41 mouse cellular contexts compared by ENCODE assay signal in the genomic region with DNA sequence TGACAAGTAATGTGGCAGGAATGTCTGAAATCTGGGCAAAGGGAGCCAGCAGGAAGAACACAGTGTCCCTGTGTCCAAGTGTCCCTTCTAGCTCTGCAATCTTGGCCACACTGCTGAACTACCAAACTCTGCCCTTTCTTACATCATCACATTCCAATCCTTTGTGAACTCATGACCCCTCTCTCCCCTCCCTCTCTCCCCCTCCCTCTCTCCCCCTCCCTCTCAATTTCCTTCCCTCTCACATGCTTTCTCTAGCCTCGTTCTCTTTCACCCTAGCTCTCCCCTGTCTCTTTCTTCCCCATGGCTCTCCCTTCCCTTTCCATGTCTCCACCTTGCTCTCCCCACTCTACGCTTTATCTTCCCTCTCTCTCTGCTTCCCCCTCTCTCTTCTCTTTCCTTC. TPM values are rescaled to one million over a fixed set of nuclear protein-coding genes. Genes with fewer than 3 reads are reported as not detected.
"Had no signal": no experiment of that assay in that cellular context is flagged by ENCODE, and none has a peak within 500 bp of the region (broad histone marks: within the 10 kb centered on the region; RNA-seq: fewer than 3 reads in every experiment).

A gene (minus strand): TSS at position 101 of the 400 bp plus-strand sequence.

- H3K27me3 ChIP-seq: heart, embryonic 13.5 days; heart, embryonic 15.5 days; hindbrain, embryonic 13.5 days; hindbrain, embryonic 15.5 days; limb, embryonic 13.5 days; limb, embryonic 15.5 days; liver, embryonic 12.5 days had no signal

- H3K4me3 ChIP-seq: heart, adult 2 months; heart, embryonic 13.5 days; heart, embryonic 15.5 days; hindbrain, embryonic 13.5 days; hindbrain, embryonic 15.5 days; limb, embryonic 13.5 days; limb, embryonic 15.5 days; liver, embryonic 12.5 days had no signal

- H3K36me3 ChIP-seq: heart, embryonic 13.5 days; heart, embryonic 15.5 days; hindbrain, embryonic 13.5 days; hindbrain, embryonic 15.5 days; limb, embryonic 13.5 days; limb, embryonic 15.5 days; liver, embryonic 12.5 days had no signal

- ATAC-seq: hindbrain, postnatal 0 days; intestine, embryonic 16.5 days; liver, embryonic 12.5 days had no signal

- H3K4me2 ChIP-seq: heart, embryonic 11.5 days; heart, embryonic 13.5 days; heart, embryonic 15.5 days; hindbrain, embryonic 13.5 days; hindbrain, embryonic 15.5 days; limb, embryonic 13.5 days; limb, embryonic 15.5 days; liver, embryonic 12.5 days had no signal

- H3K4me1 ChIP-seq: heart, embryonic 13.5 days; heart, embryonic 15.5 days; hindbrain, embryonic 13.5 days; hindbrain, embryonic 15.5 days; limb, embryonic 13.5 days; limb, embryonic 15.5 days; liver, embryonic 12.5 days had no signal

- H3K27ac ChIP-seq: heart, adult 2 months; heart, embryonic 13.5 days; heart, embryonic 15.5 days; hindbrain, embryonic 13.5 days; hindbrain, embryonic 15.5 days; hindbrain, postnatal 0 days; limb, embryonic 13.5 days; limb, embryonic 15.5 days; liver, embryonic 12.5 days; liver, embryonic 14.5 days had no signal

- H3K9ac ChIP-seq: heart, embryonic 13.5 days; heart, embryonic 15.5 days; hindbrain, embryonic 13.5 days; hindbrain, embryonic 15.5 days; limb, embryonic 13.5 days; limb, embryonic 15.5 days; liver, embryonic 12.5 days; liver, embryonic 14.5 days had no signal

- H3K9me3 ChIP-seq: heart, embryonic 13.5 days; heart, embryonic 15.5 days; hindbrain, embryonic 13.5 days; hindbrain, embryonic 15.5 days; limb, embryonic 13.5 days; limb, embryonic 15.5 days; liver, embryonic 12.5 days had no signal

- DNase-seq: gastrocnemius, postnatal 14 days; gastrocnemius, postnatal 36 days; heart, adult 11 months; heart, adult 2 months; heart, postnatal 14 days; heart, postnatal 36 days; kidney, adult 11 months; kidney, adult 2 months; kidney, postnatal 14 days; kidney, postnatal 36 days; layer of hippocampus, adult 9-11 months; layer of hippocampus, postnatal 36 days; left cerebral cortex, postnatal 4 days had no signal

RNA-seq across cellular contexts. Expression of the gene that starts here (rescaled TPM):
- total RNA-seq: gastrocnemius, adult 18-20 months; gastrocnemius, adult 8-10 months; gastrocnemius, postnatal 14 days; gastrocnemius, postnatal 36 days; heart, adult 2 months; heart, postnatal 14 days; heart, postnatal 36 days; hematopoietic stem cell, adult 5-6 weeks; hindbrain, postnatal 0 days; layer of hippocampus, adult 18-20 months; layer of hippocampus, adult 8-10 months; layer of hippocampus, postnatal 14 days; layer of hippocampus, postnatal 36 days; left cerebral cortex, adult 18-20 months; left cerebral cortex, adult 8-10 months; left cerebral cortex, postnatal 10 days; left cerebral cortex, postnatal 25 days; left cerebral cortex, postnatal 4 days had no signal
- polyA plus RNA-seq: heart, adult 2 months; heart, embryonic 11.5 days; heart, embryonic 13.5 days; heart, embryonic 15.5 days; heart, postnatal 0 days; hindbrain, embryonic 11.5 days; hindbrain, embryonic 13.5 days; hindbrain, embryonic 15.5 days; hindbrain, postnatal 0 days; intestine, embryonic 14.5 days; intestine, embryonic 16.5 days; kidney, adult 2 months; kidney, embryonic 14.5 days; kidney, embryonic 16.5 days; large intestine, adult 2 months; limb, embryonic 11.5 days; limb, embryonic 13.5 days; limb, embryonic 15.5 days; liver, embryonic 12.5 days; liver, embryonic 14.5 days had no signal
